Mouse (Mus musculus) thymus, adult 2 months (tissue): ENCODE measurements around the gene Hyal3. TPM values are rescaled to one million over a fixed set of nuclear protein-coding genes. Genes with fewer than 3 reads are reported as not detected.
A peak's percentile ranks its signal among the peaks of the same experiment; 100 is the strongest.

Experiments used
- DNase-seq: peaks from one replicate; pipeline ENCODE4 v3.0.0; 2021
- H3K27ac ChIP-seq: fragments of 200-500 bp; 2 replicates; pipeline ENCODE4 v1.5.1; 2012; ENCODE audit warnings: low read length, control low read depth; ENCODE audit not compliant: control insufficient read depth, insufficient read depth
- H3K27me3 ChIP-seq: fragments of 200-500 bp; 2 replicates; pipeline ENCODE4 v1.6.1; 2012; ENCODE audit warnings: mild to moderate bottlenecking, low read length, moderate library complexity, mixed read lengths; ENCODE audit not compliant: control insufficient read depth, insufficient read depth
- H3K36me3 ChIP-seq: fragments of 200-500 bp; 2 replicates; pipeline ENCODE4 v1.6.1; 2012; ENCODE audit warnings: mild to moderate bottlenecking, low read length, moderate library complexity; ENCODE audit not compliant: control insufficient read depth, insufficient read depth
- H3K4me1 ChIP-seq: fragments of 200-500 bp; replicated peaks from 2 replicates; pipeline ENCODE4 v1.6.1; 2012; ENCODE audit warnings: low read length; ENCODE audit not compliant: control insufficient read depth, insufficient read depth
- H3K4me3 ChIP-seq: fragments of 200-500 bp; 2 replicates; pipeline ENCODE4 v1.5.1; 2012; ENCODE audit warnings: mild to moderate bottlenecking, low read length, control low read depth, moderate library complexity; ENCODE audit not compliant: control insufficient read depth, insufficient read depth
- CTCF ChIP-seq: fragments of 200-500 bp; IDR thresholded peaks from 2 replicates; pipeline ENCODE4 v1.5.1; 2012; ENCODE audit warnings: mild to moderate bottlenecking, control low read depth, low read length, moderate library complexity, borderline replicate concordance; ENCODE audit not compliant: control insufficient read depth, poor library complexity, insufficient read depth; ENCODE audit errors: extremely low read depth
- POLR2A ChIP-seq: fragments of 200-500 bp; IDR thresholded peaks from 2 replicates; pipeline ENCODE4 v1.6.1; 2012; ENCODE audit warnings: mild to moderate bottlenecking, low read length, control low read depth, moderate library complexity; ENCODE audit not compliant: control insufficient read depth, poor library complexity, insufficient read depth; ENCODE audit errors: extremely low read depth
- WGBS: fragments of 180-500 bp; shearing (Covaris S2); methylation state at CpG from one replicate; pipeline ENCODE4 v1.1.7; 2018; 5-methylcytosine and 5-hydroxymethylcytosine counted together
- polyA plus RNA-seq: library from polyadenylated mRNA; depleted of rRNA; stranded (reverse); fragments of >200 nt; gene quantifications from 2 replicates; pipeline ENCODE4 v1.2.3, GENCODE M21; 2012

Gene Hyal3
- polyA plus RNA-seq, 1 experiment, result 2.4 TPM

GRCm38 (mm10) chr9:107601275-107601674, 20.7 kb downstream of the Hyal3 start:
- no peak for DNase-seq
- H3K4me1 ChIP-seq, result peaks cover 14% of the 10 kb centered on the region
- H3K36me3 ChIP-seq, result no peaks in the 10 kb centered on the region
- H3K27me3 ChIP-seq, result no peaks in the 10 kb centered on the region
- TF ChIP-seq POLR2A, result no peak
- TF ChIP-seq CTCF, result no peak
- no peak overlapping the region for H3K27ac ChIP-seq
- WGBS, result 87% methylated on average over 11 of the region's 11 CpGs
- no peak overlapping the region for H3K4me3 ChIP-seq

- Histone ChIP-seq H3K27ac (no peak overlapping the region), H3K27me3 (no peaks in the 10 kb centered on the region), H3K36me3 (no peaks in the 10 kb centered on the region), H3K4me1 (peaks cover 14% of the 10 kb centered on the region), H3K4me3 (no peak overlapping the region)
- 5% methylated on average over 10 of the region's 10 CpGs for WGBS
- TF ChIP-seq POLR2A (no peak), CTCF (peak; percentile 94)
- DNase-seq, result peak; percentile 92
Measured at GRCm38 (mm10) chr9:107602068-107602648, 21.5 kb downstream of the Hyal3 start.

- no peak for DNase-seq
- WGBS, result 80% methylated on average over 6 of the region's 6 CpGs
- no peaks in the 10 kb centered on the region for H3K27me3 ChIP-seq
- no peak overlapping the region for H3K27ac ChIP-seq
- TF ChIP-seq POLR2A (no peak; the same call in 1 of the 2 replicates), CTCF (no peak)
- peaks cover 14% of the 10 kb centered on the region for H3K4me1 ChIP-seq
- no peak overlapping the region for H3K4me3 ChIP-seq
- H3K36me3 ChIP-seq, result no peaks in the 10 kb centered on the region
Measured at GRCm38 (mm10) chr9:107603251-107603650, 22.6 kb downstream of the Hyal3 start.

- no peak overlapping the region for H3K4me3 ChIP-seq
- DNase-seq, result no peak
- no peaks in the 10 kb centered on the region for H3K36me3 ChIP-seq
- H3K4me1 ChIP-seq, result peaks cover 9% of the 10 kb centered on the region
- TF ChIP-seq CTCF, result no peak
- TF ChIP-seq POLR2A, result no peak
- 91% methylated on average over 23 of the region's 23 CpGs for WGBS
- no peaks in the 10 kb centered on the region for H3K27me3 ChIP-seq
- H3K27ac ChIP-seq, result no peak overlapping the region
Measured at GRCm38 (mm10) chr9:107605041-107605661, 24.5 kb downstream of the Hyal3 start.

- Histone ChIP-seq H3K27ac (no peak overlapping the region), H3K36me3 (no peaks in the 10 kb centered on the region), H3K27me3 (no peaks in the 10 kb centered on the region), H3K4me3 (no peak overlapping the region), H3K4me1 (peaks cover 6% of the 10 kb centered on the region)
- DNase-seq, result no peak
- no peak for TF ChIP-seq CTCF
- TF ChIP-seq POLR2A, result no peak
- WGBS, result 86% methylated on average over 9 of the region's 9 CpGs
Measured at GRCm38 (mm10) chr9:107606591-107606990, 26.0 kb downstream of the Hyal3 start.

- H3K27me3 ChIP-seq, result no peaks in the 10 kb centered on the region
- no peak overlapping the region for H3K27ac ChIP-seq
- H3K36me3 ChIP-seq, result no peaks in the 10 kb centered on the region
- no peak overlapping the region for H3K4me3 ChIP-seq
- H3K4me1 ChIP-seq, result peaks cover 11% of the 10 kb centered on the region
- WGBS, result 93% methylated on average over 2 of the region's 2 CpGs
- TF ChIP-seq CTCF (no peak), POLR2A (no peak)
- no peak for DNase-seq
Measured at GRCm38 (mm10) chr9:107607036-107607435, 26.4 kb downstream of the Hyal3 start.
